Mouse (Mus musculus): ENCODE data around the gene Pcnx3.

DNA sequence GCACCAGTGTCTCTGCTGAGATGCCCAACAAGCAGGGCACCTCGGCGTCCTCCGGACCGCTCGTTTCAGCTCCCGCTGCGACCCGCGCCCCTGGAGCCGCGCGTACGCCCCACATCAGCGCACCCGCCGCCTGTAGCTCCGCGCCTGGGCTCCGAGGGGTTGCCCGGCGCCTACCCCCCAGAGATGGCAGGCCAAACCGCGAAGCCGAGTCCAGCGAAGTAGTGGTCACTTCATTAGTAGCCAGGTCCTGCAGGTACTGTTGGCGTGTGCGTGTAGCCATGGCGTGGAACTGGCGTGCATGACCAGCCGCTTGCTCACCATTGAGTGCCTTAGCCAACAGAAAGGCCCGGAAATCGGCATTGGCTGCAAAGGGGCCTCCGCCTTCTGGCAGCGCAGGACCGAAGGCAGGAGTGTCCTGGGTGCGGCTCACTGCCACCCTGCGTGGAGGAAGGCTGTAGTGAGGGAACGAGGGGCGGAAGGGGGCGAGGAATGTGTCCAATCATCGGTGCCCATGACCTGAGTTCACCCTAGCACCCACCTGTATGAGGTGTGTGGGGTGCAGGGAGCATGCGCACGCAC is 33.9 kb downstream of the Pcnx3 start:
- TF ChIP-seq CTCF (IDR thresholded peaks at IDR 0.05; ENCODE audit: low read depth) = no peak
- TF ChIP-seq EP300 (IDR thresholded peaks at IDR 0.05; ENCODE audit: low read depth) = no peak
